Mouse (Mus musculus) kidney, adult 9 months (tissue): ENCODE results near the gene Sprr2j-ps.

Experiments
- DNase-seq: peaks from one replicate; pipeline ENCODE4 v3.0.0; 2022

Sprr2j-ps gene

GRCm38 (mm10) chr3:92417782-92418181 is at the start of gene Sprr2j-ps:
Gene Sprr2j-ps, plus strand, starts transcription at chr3:92418082.
- no peak for DNase-seq

- no peak for DNase-seq
Observed at GRCm38 (mm10) chr3:92373613-92374012, 44.3 kb upstream of the Sprr2j-ps start.

GRCm38 (mm10) chr3:92385385-92385784 is 32.5 kb upstream of the Sprr2j-ps start, which contains the start of gene Sprr2h:
Gene Sprr2h, plus strand, starts transcription at chr3:92385685.
- no peak for DNase-seq

- no peak for DNase-seq
Observed at GRCm38 (mm10) chr3:92394301-92394700, 23.6 kb upstream of the Sprr2j-ps start.

- no peak for DNase-seq
Observed at GRCm38 (mm10) chr3:92407691-92408090, 10.2 kb upstream of the Sprr2j-ps start, which contains the start of gene Sprr2i. Gene Sprr2i, plus strand, starts transcription at chr3:92407991.

GRCm38 (mm10) chr3:92429323-92429722 is 11.4 kb downstream of the Sprr2j-ps start, which contains the start of gene Gm9774:
Gene Gm9774, minus strand, starts transcription at chr3:92429423.
- no peak for DNase-seq

GRCm38 (mm10) chr3:92432282-92432681 is 14.4 kb downstream of the Sprr2j-ps start, which contains the start of gene Sprr2k:
Gene Sprr2k, plus strand, starts transcription at chr3:92432582.
- DNase-seq: no peak

GRCm38 (mm10) chr3:92438689-92439088 is 20.8 kb downstream of the Sprr2j-ps start, which contains the start of gene Sprr1b:
Gene Sprr1b, minus strand, starts transcription at chr3:92438789.
- DNase-seq: no peak

- DNase-seq: no peak
Observed at GRCm38 (mm10) chr3:92440177-92440576, 22.3 kb downstream of the Sprr2j-ps start.

GRCm38 (mm10) chr3:92455151-92455550 is 37.3 kb downstream of the Sprr2j-ps start:
- DNase-seq: no peak

- no peak for DNase-seq
Observed at GRCm38 (mm10) chr3:92458620-92459019, 40.7 kb downstream of the Sprr2j-ps start, which contains the start of gene Sprr3. Gene Sprr3, minus strand, starts transcription at chr3:92458720.

- DNase-seq: no peak
Observed at GRCm38 (mm10) chr3:92466576-92466975, 48.7 kb downstream of the Sprr2j-ps start.

- DNase-seq: no peak
Observed at GRCm38 (mm10) chr3:92467424-92467823, 49.5 kb downstream of the Sprr2j-ps start.
